Mouse (Mus musculus) midbrain, embryonic 11.5 days (tissue): Measurements from ENCODE around the gene Ormdl1. TPM values are rescaled to one million over a fixed set of nuclear protein-coding genes. Genes with fewer than 3 reads are reported as not detected.
"Not testable (repeated sequence)": the region's sequence is repeated elsewhere in the genome, so short reads cannot be mapped to it uniquely, and the experiment has no call there.

ENCODE experiments used
- ATAC-seq: fragments of 200-750 bp; cut with Nextera tagmentation; 2 replicates; pipeline ENCODE4 v1.8.0; 2017; ENCODE audit warnings: moderate TSS enrichment, moderate library complexity; ENCODE audit not compliant: low FRiP score
- DNase-seq: peaks from one replicate; pipeline ENCODE4 v3.0.0; 2015; ENCODE audit warnings: low spot score; ENCODE audit errors: missing footprints
- H3K27ac ChIP-seq: fragments of 300-500 bp; sonication (generic); 2 replicates; pipeline ENCODE4 v1.5.1; 2014; ENCODE audit warnings: low read depth, low read length
- H3K27me3 ChIP-seq: fragments of 300-500 bp; sonication (generic); 2 replicates; pipeline ENCODE4 v1.6.1; 2014; ENCODE audit warnings: mild to moderate bottlenecking, low read length, moderate library complexity, mixed read lengths; ENCODE audit not compliant: control insufficient read depth, insufficient read depth
- H3K36me3 ChIP-seq: fragments of 300-500 bp; sonication (generic); 2 replicates; pipeline ENCODE4 v1.6.1; 2014; ENCODE audit warnings: mild to moderate bottlenecking, low read length, moderate library complexity, mixed read lengths; ENCODE audit not compliant: control insufficient read depth, insufficient read depth
- H3K4me1 ChIP-seq: fragments of 300-500 bp; sonication (generic); 2 replicates; pipeline ENCODE4 v1.6.1; 2014; ENCODE audit warnings: low read length; ENCODE audit not compliant: control insufficient read depth, insufficient read depth
- H3K4me2 ChIP-seq: fragments of 300-500 bp; sonication (generic); 2 replicates; pipeline ENCODE4 v1.6.1; 2014; ENCODE audit warnings: mild to moderate bottlenecking, moderate library complexity
- H3K4me3 ChIP-seq: fragments of 300-500 bp; sonication (generic); 2 replicates; pipeline ENCODE4 v1.5.1; 2014; ENCODE audit warnings: low read depth, low read length
- H3K9ac ChIP-seq: fragments of 300-500 bp; sonication (generic); 2 replicates; pipeline ENCODE4 v1.6.1; 2014; ENCODE audit warnings: low read length
- H3K9me3 ChIP-seq: fragments of 300-500 bp; sonication (generic); 2 replicates; pipeline ENCODE4 v1.6.1; 2016; ENCODE audit warnings: low read length; ENCODE audit not compliant: control insufficient read depth
- WGBS: fragments of 180-500 bp; shearing (Covaris S2); extraction: QIAGEN DNeasy Blood & Tissue Kit; methylation state at CpG from one replicate; pipeline ENCODE4 v1.1.7; 2014; 5-methylcytosine and 5-hydroxymethylcytosine counted together
- polyA plus RNA-seq: library from polyadenylated mRNA; unstranded; fragments of >200 nt; fragmentation: Nextera tagmentation; extraction: Ambion mirVana; gene quantifications from 2 replicates; pipeline ENCODE4 v1.2.1, GENCODE M21; 2014

The Ormdl1 gene
- polyA plus RNA-seq, result 104 and 111 TPM in 2 replicates

DNA sequence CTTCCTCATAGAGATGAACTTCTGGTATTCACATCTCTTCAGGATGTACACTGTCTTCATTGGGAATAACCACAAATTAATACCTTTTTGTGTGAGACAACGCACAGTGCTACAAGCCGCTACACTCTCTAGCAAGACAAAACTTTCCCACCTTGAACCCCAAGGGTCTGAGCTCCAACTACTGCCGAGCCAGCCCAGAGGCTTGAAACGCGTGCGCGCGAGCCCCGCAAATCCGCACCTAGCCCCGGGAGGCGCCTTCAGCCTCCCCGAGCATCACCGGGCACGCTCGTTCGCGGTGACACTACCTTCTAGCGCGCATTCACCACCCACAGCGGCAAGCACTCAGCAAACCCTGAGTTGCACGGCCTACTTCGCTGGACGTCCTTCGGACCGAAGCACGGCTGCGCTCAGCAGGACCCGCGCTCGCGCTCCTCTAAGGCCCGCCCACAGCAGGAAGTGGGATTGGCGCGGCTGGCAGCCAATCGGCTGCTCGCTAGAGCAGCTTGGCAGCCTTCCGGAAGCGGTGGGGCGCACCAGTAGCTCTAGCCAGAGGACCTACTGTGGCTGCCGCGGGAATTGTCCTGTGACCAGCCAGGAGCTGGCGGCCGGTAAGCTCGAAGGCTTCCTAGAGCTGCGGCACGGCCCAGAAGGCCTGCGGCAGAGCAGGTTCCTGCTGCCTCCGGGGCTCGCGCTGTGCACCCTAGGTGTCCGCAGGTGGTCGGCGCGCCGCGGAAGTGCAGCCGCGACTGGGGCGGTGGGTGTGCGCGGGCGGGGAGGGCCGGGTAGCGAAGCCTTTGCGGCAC is at the start of gene Ormdl1, which contains the start of the genes Pms1 and Gm28778:
Gene Ormdl1, plus strand, starts transcription at position 515 of the 803 bp plus-strand sequence.
Gene Pms1, minus strand, starts transcription at position 438 of the 803 bp plus-strand sequence.
Gene Gm28778, plus strand, starts transcription at position 531 of the 803 bp plus-strand sequence.
- Histone ChIP-seq H3K9me3 (no peaks in the 10 kb centered on the region), H3K27ac (peak within 1 kb of the TSS; percentile 67), H3K4me1 (peaks cover 6% of the 10 kb centered on the region; the same call in 1 of the 2 replicates), H3K4me3 (peak within 1 kb of the TSS; percentile 74), H3K4me2 (peak within 1 kb of the TSS; percentile 67), H3K27me3 (no peaks in the 10 kb centered on the region), H3K36me3 (no peaks in the 10 kb centered on the region), H3K9ac (peak within 1 kb of the TSS; percentile 89)
- DNase-seq (peak; percentile 99), ATAC-seq (peak; percentile 100)
- under 1% methylated on average over 66 of the region's 66 CpGs for WGBS

DNA sequence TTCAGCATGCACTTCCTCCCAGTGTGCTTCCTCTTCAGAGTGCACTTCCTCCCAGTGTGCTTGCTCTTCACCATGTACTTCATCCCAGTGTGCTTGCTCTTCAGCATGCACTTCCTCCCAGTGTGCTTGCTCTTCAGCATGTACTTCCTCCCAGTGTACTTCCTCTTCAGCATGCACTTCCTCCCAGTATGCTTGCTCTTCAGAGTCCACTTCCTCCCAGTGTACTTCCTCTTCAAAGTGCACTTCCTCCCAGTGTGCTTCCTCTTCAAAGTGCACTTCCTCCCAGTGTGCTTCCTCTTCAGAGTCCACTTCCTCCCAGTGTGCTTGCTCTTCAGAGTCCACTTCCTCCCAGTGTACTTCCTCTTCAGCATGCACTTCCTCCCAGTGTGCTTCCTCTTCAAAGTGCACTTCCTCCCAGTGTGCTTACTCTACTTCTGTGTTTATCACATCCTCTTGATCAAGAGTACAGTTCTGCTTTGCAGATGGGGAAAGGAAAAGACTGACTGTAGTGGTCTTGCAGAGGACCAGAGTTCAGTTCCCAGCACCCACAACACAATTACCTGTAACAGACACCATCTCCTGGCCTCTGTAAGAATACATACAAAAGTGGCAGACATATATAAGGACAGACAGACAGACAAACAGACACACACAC is 31.8 kb upstream of the Ormdl1 start:
- H3K27ac ChIP-seq, H3K9me3 ChIP-seq, H3K36me3 ChIP-seq, H3K4me1 ChIP-seq, DNase-seq, H3K4me2 ChIP-seq, H3K9ac ChIP-seq, H3K4me3 ChIP-seq, ATAC-seq, H3K27me3 ChIP-seq: not testable (repeated sequence)

DNA sequence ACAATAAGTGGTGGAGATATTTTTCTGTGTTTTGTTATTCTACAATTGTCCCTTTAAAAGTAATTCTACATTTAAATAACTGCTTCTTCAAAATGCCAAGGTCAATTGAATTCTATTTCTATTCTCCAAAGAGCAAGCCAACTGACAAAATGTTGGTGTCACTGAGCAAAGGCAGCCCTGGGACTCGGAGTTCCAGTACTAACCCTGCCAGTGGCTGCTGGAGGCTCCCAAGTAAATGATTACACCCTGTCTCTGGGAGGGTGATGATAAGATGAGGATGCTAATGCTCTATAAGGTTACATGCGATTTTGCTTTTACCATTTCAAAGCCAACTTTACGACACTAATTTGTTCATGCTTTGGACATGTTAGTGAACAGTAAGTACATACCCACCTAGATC is 27.0 kb upstream of the Ormdl1 start:
- no peaks in the 10 kb centered on the region for H3K36me3 ChIP-seq
- H3K27me3 ChIP-seq, result no peaks in the 10 kb centered on the region
- H3K4me3 ChIP-seq, result no peak overlapping the region
- H3K4me1 ChIP-seq, result no peaks in the 10 kb centered on the region
- WGBS, result 90% methylated on average over 3 of the region's 3 CpGs
- H3K4me2 ChIP-seq, result no peak overlapping the region
- no peak for DNase-seq
- no peak overlapping the region for H3K27ac ChIP-seq
- no peak overlapping the region for H3K9ac ChIP-seq
- ATAC-seq, result no peak
- no peaks in the 10 kb centered on the region for H3K9me3 ChIP-seq

DNA sequence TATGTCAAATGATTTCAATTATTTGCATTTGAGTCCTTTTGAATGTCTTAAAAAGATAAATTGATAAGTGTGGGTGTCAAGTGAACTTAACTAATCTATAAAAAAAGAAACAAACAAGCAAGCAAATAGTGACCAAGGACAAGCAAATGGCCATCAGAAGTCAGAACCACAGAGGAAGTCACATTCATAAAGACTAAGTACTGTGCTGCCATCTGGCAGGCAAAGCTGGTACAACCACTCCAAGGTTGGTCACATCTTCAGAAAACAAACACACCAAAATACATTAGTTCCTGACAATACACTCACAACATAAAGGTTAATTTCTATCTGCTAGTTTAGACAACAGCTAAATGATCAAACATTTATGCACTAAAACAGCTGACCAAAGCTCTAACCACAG is 24.2 kb upstream of the Ormdl1 start:
- no peak for ATAC-seq

DNA sequence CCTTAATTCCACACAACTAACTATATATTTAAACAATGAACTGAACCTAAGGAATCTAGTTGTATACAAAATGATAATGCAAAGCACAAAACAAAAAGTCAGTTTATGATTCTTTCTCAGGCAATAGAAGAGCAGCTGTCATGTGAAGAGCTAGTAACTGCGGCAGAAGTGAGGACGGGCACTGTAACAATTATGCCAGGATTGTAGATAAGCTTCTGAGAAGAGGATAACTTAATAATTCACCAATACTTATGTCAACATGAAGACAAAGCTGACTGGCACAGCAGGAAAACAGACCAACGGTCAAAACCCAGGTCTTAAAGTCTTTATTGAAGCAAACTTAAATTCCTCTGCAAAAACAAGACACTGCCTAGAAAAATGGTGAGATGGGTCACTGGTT is 5.7 kb upstream of the Ormdl1 start:
- Histone ChIP-seq H3K4me2 (no peak overlapping the region), H3K4me3 (no peak overlapping the region), H3K9ac (no peak overlapping the region), H3K27me3 (no peaks in the 10 kb centered on the region), H3K9me3 (no peaks in the 10 kb centered on the region), H3K4me1 (no peaks in the 10 kb centered on the region), H3K36me3 (no peaks in the 10 kb centered on the region), H3K27ac (no peak overlapping the region)
- 90% methylated on average over 3 of the region's 3 CpGs for WGBS
- ATAC-seq, result no peak
- DNase-seq, result no peak

More for the DNA sequence above, 24.2 kb upstream of the Ormdl1 start:
- no peaks in the 10 kb centered on the region for H3K9me3 ChIP-seq
- DNase-seq, result no peak
- no peaks in the 10 kb centered on the region for H3K27me3 ChIP-seq
- H3K36me3 ChIP-seq, result no peaks in the 10 kb centered on the region
- no peak overlapping the region for H3K9ac ChIP-seq
- H3K4me3 ChIP-seq, result no peak overlapping the region
- H3K27ac ChIP-seq, result no peak overlapping the region
- H3K4me2 ChIP-seq, result no peak overlapping the region
- H3K4me1 ChIP-seq, result no peaks in the 10 kb centered on the region

DNA sequence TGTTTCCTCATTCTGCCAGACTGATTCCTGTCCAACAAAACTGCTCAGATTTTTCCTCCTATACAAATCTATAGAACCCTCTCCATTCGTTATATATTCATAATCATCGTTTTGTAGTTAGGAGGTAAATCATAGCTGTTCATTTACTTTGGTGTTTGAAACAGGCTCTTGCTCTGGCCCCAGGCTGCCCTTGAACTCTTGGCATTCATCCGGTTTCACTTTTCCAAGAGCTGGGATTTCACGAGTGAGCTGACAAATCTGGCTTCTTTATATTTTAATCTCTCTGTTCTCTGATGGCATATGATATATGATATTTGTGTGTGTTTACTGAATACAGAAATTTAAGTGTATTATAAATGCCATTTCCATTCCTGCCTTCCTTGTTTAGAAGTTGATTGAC is 3.6 kb downstream of the Ormdl1 start:
- H3K4me3 ChIP-seq, result no peak overlapping the region
- no peaks in the 10 kb centered on the region for H3K9me3 ChIP-seq
- ATAC-seq (no peak), DNase-seq (no peak)
- H3K27me3 ChIP-seq, result no peaks in the 10 kb centered on the region
- H3K4me2 ChIP-seq, result no peak overlapping the region
- H3K27ac ChIP-seq, result no peak overlapping the region
- peaks cover 6% of the 10 kb centered on the region; the same call in 1 of the 2 replicates for H3K4me1 ChIP-seq
- 94% methylated on average over 4 of the region's 4 CpGs for WGBS
- no peak overlapping the region for H3K9ac ChIP-seq
- no peaks in the 10 kb centered on the region for H3K36me3 ChIP-seq

DNA sequence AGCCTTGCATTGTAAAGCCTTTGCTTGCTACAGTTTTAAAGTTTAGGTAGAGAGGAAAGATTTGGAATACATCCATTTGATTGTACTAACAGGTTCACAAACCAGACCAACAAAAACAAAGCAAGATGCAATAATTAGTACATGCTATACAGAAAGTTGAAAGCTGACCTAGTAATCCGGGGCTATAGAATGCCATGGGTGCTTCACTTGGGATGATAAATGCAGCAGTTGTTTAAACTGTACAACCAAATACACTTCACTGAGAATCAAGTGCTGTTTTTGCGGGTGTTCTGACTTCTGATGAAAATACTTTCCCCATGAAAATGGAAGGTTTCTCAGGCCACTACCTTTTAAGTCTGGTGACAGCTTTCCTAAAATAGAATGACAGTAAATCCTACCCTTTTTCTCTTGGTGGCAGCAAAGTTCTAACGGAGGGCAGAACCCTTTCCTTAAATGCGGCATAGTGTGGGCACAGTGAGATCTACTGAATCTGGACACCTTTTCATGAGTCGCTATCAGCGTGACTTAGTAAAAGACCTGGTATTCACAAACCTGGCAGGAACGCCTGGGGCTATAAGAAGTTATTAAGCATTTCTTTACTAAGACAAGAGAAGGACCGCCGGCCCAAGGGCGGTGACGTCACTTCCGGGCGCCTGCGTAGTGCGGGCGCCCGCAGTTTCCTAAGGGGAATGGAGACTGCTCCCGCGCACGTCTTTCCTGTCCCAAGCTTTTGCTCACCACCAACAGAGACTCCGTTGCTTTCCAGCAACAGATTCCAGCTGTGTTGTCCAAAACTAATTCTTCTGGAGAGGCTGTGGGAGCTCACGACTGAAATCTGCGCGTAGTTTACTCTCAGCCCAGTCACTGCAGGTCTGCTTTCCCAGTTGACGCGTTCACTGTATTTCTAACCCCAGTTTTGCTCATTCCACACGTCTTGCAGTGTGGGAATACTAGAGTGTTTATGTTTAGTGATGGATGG is 16.4 kb downstream of the Ormdl1 start, which contains the start of gene Osgepl1:
Gene Osgepl1, plus strand, starts transcription at position 636 of the 979 bp plus-strand sequence.
- Histone ChIP-seq H3K9me3 (no peaks in the 10 kb centered on the region), H3K4me1 (peaks cover 3% of the 10 kb centered on the region; the same call in 1 of the 2 replicates), H3K4me2 (peak within 1 kb of the TSS; percentile 59), H3K36me3 (0 out of 2 replicates have a peak, but pooled peaks cover 2% of the 10 kb centered on the region), H3K27ac (peak within 1 kb of the TSS; percentile 21; the same call in 1 of the 2 replicates), H3K27me3 (no peaks in the 10 kb centered on the region), H3K4me3 (peak within 1 kb of the TSS; percentile 64), H3K9ac (peak within 1 kb of the TSS; percentile 88)
- DNase-seq (peak; percentile 99), ATAC-seq (peak; percentile 98)
- 3% methylated on average over 27 of the region's 27 CpGs for WGBS

DNA sequence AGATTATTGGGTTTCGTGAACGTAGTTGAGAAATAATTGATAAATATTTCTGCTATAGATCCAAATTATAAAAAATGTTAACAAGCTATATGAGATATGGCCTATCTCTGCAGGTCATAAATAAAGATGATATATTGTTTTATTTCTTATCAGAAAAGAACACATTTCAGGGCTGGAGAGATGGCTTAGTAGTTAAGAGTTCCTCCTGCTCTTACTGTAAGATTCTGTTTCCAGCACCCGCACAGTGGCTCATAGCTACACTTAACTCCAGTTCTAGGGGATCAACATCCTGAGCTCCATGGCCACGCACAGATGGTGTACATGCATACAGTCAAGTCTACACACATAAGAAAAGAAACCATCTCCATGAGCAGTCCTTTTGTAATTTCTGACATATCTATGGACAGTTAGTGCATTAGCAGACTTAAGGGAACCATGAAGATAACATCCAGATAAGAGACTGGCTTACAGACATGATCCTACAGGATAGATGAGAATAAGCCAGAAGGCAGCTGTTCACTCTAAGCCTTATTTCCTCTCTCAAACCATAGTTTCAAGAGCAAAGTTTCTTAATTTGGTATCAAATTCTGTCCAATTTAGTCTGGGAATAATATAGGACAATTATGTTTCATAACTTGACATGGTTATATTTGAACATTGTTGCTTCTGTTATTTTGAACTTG is 24.9 kb downstream of the Ormdl1 start:
- Histone ChIP-seq H3K27ac (no peak overlapping the region), H3K4me2 (no peak overlapping the region), H3K36me3 (0 out of 2 replicates have a peak, but pooled peaks cover 3% of the 10 kb centered on the region), H3K27me3 (no peaks in the 10 kb centered on the region), H3K4me3 (no peak overlapping the region), H3K4me1 (no peaks in the 10 kb centered on the region), H3K9me3 (no peaks in the 10 kb centered on the region), H3K9ac (no peak overlapping the region)
- DNase-seq (no peak), ATAC-seq (no peak)
- 95% methylated on average over 4 of the region's 4 CpGs for WGBS
